Mouse (Mus musculus): ENCODE measurements around the gene Limch1. TPM values are rescaled to one million over a fixed set of nuclear protein-coding genes. Genes with fewer than 3 reads are reported as not detected.

Gene Limch1
- total and polyA plus RNA-seq, 3 experiments, result 9.8 to 93.7 (median 69.3) TPM

DNA sequence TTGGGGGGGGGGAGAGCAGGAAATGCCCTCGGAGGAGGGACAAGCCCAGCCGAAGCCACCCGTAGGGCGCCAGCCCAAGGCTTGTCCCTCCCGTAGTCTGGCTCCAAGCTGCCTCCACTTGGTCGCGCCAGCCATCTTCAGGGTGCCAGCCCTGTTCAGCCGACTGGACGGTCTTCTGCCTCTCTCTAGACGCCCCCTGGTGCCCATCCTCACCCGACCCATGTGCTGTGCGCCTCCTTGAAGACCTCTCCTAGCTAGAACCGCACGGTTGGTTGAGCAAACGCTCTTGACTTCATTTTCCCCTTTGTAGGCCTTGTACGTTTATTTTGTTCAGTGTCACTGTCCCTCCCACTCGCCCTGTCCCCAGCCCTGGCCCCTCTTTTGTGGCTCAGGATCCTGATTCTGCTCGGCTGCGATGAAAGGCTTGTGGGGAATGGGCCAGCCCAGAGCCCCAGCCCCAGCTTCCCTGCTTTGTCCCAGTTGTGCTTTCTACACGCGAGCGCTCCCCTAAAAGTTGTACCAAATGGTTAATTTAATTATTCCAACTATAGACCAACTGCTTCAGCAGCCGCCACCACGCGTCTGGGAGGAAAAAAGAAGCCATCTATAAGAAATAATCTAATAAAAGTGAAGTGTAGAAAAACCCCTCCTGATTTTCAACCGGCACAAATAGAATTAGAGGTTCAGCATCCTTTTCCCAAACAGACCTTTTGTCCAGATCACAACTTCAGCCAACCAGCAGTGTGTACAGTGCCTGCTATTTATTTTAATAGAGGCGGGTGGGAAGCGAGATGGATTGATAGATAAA, 356.4 kb downstream of the Limch1 start:
- DNase-seq, result no peak

DNA sequence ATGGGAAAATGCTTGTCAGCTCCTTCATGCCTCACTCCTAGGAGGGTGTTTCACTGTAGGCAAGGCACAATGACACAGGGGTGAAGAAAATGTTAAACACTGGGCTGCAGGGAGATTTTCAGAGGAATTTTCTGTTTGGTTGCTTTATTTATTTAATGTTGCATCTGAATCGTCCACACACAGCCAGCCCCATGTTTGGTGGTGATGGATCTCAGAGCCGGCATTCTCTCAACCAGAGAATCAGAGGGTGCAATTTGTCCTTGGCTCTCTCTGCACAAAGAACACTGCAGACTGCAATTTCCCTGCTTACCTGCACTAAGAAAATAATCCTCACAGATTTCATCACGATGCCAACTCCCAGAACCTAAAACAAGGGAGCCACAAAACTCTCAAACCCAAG, 357.4 kb downstream of the Limch1 start:
- no peak for DNase-seq

DNA sequence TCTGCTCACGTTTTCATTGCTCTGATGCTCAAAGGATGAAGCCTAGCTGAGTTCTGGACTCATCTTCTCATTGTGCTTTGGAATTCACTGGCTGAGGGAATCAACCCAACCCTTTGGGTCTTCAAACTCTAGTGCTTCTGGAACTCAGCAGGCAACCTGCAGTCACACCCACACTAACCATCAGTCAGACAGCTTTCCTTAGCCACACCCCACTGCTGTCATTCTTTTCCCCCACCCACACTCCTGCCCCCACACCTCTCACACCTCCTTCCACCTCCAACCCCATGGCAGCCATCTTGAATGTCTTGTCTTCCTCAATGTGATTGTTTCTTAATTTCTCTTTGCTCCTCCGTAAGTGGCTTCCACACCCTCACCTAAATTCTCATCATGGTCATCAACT, 360.6 kb downstream of the Limch1 start:
- DNase-seq, result no peak

Small RNAs within 50 kb of the gene (microRNA-seq; reads per million reads assigned to microRNA genes)
- 0 reads per million in 2 experiments for gene Gm23841

Other genes with a start within 250 kb of the Limch1 start
- gene Apbb2, start 127.0 kb upstream of the Limch1 start, total RNA-seq (2021), result 10 to 100 TPM; 58.3 to 76.7 TPM
- gene Apbb2, start 127.0 kb upstream of the Limch1 start, polyA plus RNA-seq (2012; rRNA removed), result 8.4 and 20.0 TPM in 2 replicates
- gene Uchl1, start 69.7 kb upstream of the Limch1 start, total RNA-seq (2021), result 100 to 1,000 TPM in 1 of 2 experiments, 10 to 100 TPM in 1; 40.7 to 129 TPM
- gene Uchl1, start 69.7 kb upstream of the Limch1 start, polyA plus RNA-seq (2012; rRNA removed), result 85.0 and 128 TPM in 2 replicates